Mouse (Mus musculus): ENCODE measurements around the gene Prr13.

Gene Prr13

GRCm38 (mm10) chr15:102505770-102506463, 47.1 kb downstream of the Prr13 start:
- DNase-seq, result no peak

- no peak for DNase-seq
Observed at GRCm38 (mm10) chr15:102506464-102506830, 47.6 kb downstream of the Prr13 start.

GRCm38 (mm10) chr15:102506864-102507263, 48.0 kb downstream of the Prr13 start:
- DNase-seq, result no peak

- no peak for DNase-seq
Observed at GRCm38 (mm10) chr15:102507561-102507960, 48.7 kb downstream of the Prr13 start.

- DNase-seq, result no peak
Observed at GRCm38 (mm10) chr15:102508336-102508735, 49.5 kb downstream of the Prr13 start.

- DNase-seq, result no peak
Observed at GRCm38 (mm10) chr15:102510110-102510509, 51.3 kb downstream of the Prr13 start.

GRCm38 (mm10) chr15:102510590-102511284, 51.9 kb downstream of the Prr13 start:
- DNase-seq, result peak; percentile 68 to 85

GRCm38 (mm10) chr15:102511285-102511833, 52.5 kb downstream of the Prr13 start:
- DNase-seq, result no peak

- no peak for DNase-seq
Observed at GRCm38 (mm10) chr15:102512010-102512409, 53.2 kb downstream of the Prr13 start.
